Mouse (Mus musculus) heart, postnatal 0 days (tissue): ENCODE results near the gene Zfp362. TPM values are rescaled to one million over a fixed set of nuclear protein-coding genes. Genes with fewer than 3 reads are reported as not detected.
A peak's percentile ranks its signal among the peaks of the same experiment; 100 is the strongest.

ENCODE experiments used
- ATAC-seq: fragments of 200-750 bp; cut with Nextera tagmentation; 2 replicates; pipeline ENCODE4 v1.8.0; 2017; ENCODE audit warnings: low read depth, moderate number of reproducible peaks, moderate library complexity; ENCODE audit not compliant: insufficient read depth
- DNase-seq: peaks from one replicate; pipeline ENCODE4 v3.0.0-alpha.2; 2016; ENCODE audit warnings: low spot score
- H3K27ac ChIP-seq: fragments of 300-500 bp; sonication (generic); 2 replicates; pipeline ENCODE4 v1.5.1; 2014; ENCODE audit warnings: low read depth, mild to moderate bottlenecking
- H3K27me3 ChIP-seq: fragments of 300-500 bp; sonication (generic); 2 replicates; pipeline ENCODE4 v1.6.1; 2014; ENCODE audit warnings: low read length, mixed read lengths; ENCODE audit not compliant: control insufficient read depth, insufficient read depth
- H3K36me3 ChIP-seq: fragments of 300-500 bp; sonication (generic); replicated peaks from 2 replicates; pipeline ENCODE4 v1.6.1; 2014; ENCODE audit warnings: low read length, mixed read lengths; ENCODE audit not compliant: control insufficient read depth, insufficient read depth
- H3K4me1 ChIP-seq: fragments of 300-500 bp; sonication (generic); 2 replicates; pipeline ENCODE4 v1.6.1; 2014; ENCODE audit warnings: antibody characterized with exemption; ENCODE audit not compliant: control insufficient read depth, insufficient read depth
- H3K4me2 ChIP-seq: fragments of 300-500 bp; sonication (generic); 2 replicates; pipeline ENCODE4 v1.6.1; 2014; ENCODE audit warnings: low read depth, mild to moderate bottlenecking, low read length, moderate library complexity
- H3K4me3 ChIP-seq: fragments of 300-500 bp; sonication (generic); 2 replicates; pipeline ENCODE4 v1.5.1; 2014; ENCODE audit warnings: low read depth, low read length
- H3K9ac ChIP-seq: fragments of 300-500 bp; sonication (generic); replicated peaks from 2 replicates; pipeline ENCODE4 v1.6.1; 2014; ENCODE audit warnings: low read depth, low read length, mixed read lengths
- H3K9me3 ChIP-seq: fragments of 300-500 bp; sonication (generic); replicated peaks from 2 replicates; pipeline ENCODE4 v1.6.1; 2016; ENCODE audit warnings: low read length; ENCODE audit not compliant: control insufficient read depth
- CTCF ChIP-seq: IDR thresholded peaks from 2 replicates; pipeline ENCODE4 v1.5.1; 2016; ENCODE audit warnings: antibody characterized with exemption, control low read depth, low read depth
- EP300 ChIP-seq: IDR thresholded peaks from 2 replicates; pipeline ENCODE4 v1.6.1; 2016; ENCODE audit warnings: antibody characterized with exemption, low read depth
- WGBS: fragments of 180-500 bp; shearing (Covaris S2); extraction: QIAGEN DNeasy Blood & Tissue Kit; methylation state at CpG from one replicate; pipeline ENCODE4 v1.1.7; 2014; 5-methylcytosine and 5-hydroxymethylcytosine counted together
- polyA plus RNA-seq: library from polyadenylated mRNA; unstranded; fragments of >200 nt; fragmentation: Nextera tagmentation; extraction: Ambion mirVana; gene quantifications from 2 replicates; pipeline ENCODE4 v1.2.1, GENCODE M21; 2015
- total RNA-seq: library from RNA; depleted of rRNA; stranded (reverse); fragments of >200 nt; gene quantifications from 2 replicates; pipeline ENCODE4 v1.2.3, GENCODE M21; 2014; ENCODE audit warnings: low replicate concordance

Zfp362 gene
- total and polyA plus RNA-seq, 2 experiments from 2014 or later, result 10.8 to 11.6 TPM

DNA sequence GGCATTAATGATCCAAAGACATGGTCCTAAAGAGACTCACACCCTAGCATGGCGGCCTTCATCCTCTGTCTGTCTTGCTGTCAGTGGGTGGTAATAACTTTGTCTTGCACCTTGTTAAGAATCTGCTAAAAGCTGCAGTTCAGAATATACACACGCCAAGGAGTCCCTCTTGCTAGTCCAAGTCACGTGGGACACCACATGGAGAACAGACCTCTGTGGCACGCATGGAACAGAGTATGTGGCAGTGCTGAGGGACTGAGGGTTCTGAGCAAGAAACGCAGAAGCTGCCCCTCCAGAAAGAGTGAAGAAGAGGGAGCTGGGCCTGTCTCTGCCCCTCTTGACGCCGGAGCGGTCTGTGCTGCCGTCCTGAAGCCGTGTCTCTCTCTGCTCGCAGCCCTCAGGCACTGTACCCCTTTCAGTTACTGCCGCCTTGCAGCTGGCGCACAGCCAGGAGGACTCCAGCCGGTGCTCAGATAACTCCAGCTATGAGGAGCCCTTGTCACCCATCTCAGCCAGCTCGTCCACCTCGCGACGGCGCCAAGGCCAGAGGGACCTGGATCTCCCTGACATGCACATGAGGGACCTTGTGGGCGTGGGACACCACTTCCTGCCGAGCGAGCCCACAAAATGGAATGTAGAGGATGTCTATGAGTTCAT, 58.1 kb downstream of the Zfp362 start:
- TF ChIP-seq CTCF (no peak), EP300 (no peak)
- H3K4me3 ChIP-seq, result no peak overlapping the region
- H3K4me2 ChIP-seq, result no peak overlapping the region
- no peak overlapping the region for H3K27ac ChIP-seq
- ATAC-seq (0 out of 2 replicates have a peak, but pooled peaks have one; percentile 45), DNase-seq (no peak)
- no peaks in the 10 kb centered on the region for H3K9me3 ChIP-seq
- no peaks in the 10 kb centered on the region for H3K27me3 ChIP-seq
- H3K36me3 ChIP-seq, result peaks cover 97% of the 10 kb centered on the region
- H3K9ac ChIP-seq, result no peak overlapping the region
- no peaks in the 10 kb centered on the region for H3K4me1 ChIP-seq
- WGBS, result 42% methylated on average over 22 of the region's 22 CpGs

DNA sequence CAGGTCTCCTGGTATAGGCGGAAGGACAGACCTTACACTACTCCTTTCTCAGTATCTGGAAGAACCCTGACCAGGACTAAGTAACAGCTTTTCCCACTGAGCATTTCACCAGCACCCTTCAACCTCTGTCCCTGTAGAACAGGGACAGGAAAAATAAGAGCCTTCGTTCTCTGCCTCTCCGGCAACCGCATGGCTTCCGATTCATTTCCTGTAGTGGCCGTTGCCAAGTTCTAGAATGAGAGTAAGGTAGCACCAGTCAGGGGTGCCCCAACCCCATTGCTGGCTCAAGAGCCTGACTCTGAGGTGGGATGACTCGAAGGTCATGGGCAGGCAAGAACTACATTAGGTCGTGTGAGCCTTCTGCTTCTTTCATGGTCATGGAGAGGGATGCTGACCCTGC, 60.7 kb downstream of the Zfp362 start:
- no peak overlapping the region for H3K4me3 ChIP-seq
- H3K27ac ChIP-seq, result no peak overlapping the region
- no peaks in the 10 kb centered on the region for H3K9me3 ChIP-seq
- H3K4me1 ChIP-seq, result no peaks in the 10 kb centered on the region
- H3K27me3 ChIP-seq, result no peaks in the 10 kb centered on the region
- TF ChIP-seq EP300, result no peak
- TF ChIP-seq CTCF, result no peak
- H3K9ac ChIP-seq, result no peak overlapping the region
- no peak overlapping the region for H3K4me2 ChIP-seq
- DNase-seq (no peak), ATAC-seq (no peak)
- WGBS, result 77% methylated on average over 8 of the region's 8 CpGs
- H3K36me3 ChIP-seq, result peaks cover 71% of the 10 kb centered on the region

DNA sequence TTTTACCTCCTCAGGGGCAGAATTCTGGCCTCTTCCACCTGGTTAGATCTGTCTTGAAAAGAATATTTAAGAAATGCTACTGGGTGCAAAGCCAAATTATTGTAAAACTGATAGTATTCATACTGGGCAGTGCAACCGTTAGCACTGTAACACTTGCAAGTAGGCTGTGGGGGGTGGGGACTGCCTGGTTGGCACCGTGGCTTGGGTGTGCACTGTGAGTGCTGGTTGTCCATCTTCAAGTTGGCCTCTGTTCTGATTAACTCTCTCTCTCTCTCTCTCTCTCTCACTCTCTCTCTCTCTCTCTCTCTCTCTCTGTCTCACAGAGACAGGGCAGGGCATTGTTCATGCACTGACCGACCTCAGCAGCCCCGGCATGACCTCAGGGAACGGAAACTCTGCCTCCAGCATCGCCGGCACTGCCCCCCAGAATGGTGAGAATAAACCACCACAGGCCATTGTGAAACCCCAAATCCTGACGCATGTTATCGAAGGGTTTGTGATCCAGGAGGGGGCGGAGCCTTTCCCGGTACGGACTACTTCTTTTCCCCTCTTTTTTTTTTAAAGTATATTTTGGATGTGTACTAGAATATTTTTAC, 62.7 kb downstream of the Zfp362 start:
- TF ChIP-seq CTCF (no peak), EP300 (no peak)
- Histone ChIP-seq H3K4me1 (peaks cover 3% of the 10 kb centered on the region), H3K9me3 (no peaks in the 10 kb centered on the region), H3K9ac (no peak overlapping the region), H3K36me3 (peaks cover 51% of the 10 kb centered on the region), H3K4me2 (no peak overlapping the region), H3K27ac (no peak overlapping the region), H3K4me3 (no peak overlapping the region), H3K27me3 (no peaks in the 10 kb centered on the region)
- ATAC-seq (no peak), DNase-seq (no peak)
- WGBS, result 71% methylated on average over 12 of the region's 12 CpGs

DNA sequence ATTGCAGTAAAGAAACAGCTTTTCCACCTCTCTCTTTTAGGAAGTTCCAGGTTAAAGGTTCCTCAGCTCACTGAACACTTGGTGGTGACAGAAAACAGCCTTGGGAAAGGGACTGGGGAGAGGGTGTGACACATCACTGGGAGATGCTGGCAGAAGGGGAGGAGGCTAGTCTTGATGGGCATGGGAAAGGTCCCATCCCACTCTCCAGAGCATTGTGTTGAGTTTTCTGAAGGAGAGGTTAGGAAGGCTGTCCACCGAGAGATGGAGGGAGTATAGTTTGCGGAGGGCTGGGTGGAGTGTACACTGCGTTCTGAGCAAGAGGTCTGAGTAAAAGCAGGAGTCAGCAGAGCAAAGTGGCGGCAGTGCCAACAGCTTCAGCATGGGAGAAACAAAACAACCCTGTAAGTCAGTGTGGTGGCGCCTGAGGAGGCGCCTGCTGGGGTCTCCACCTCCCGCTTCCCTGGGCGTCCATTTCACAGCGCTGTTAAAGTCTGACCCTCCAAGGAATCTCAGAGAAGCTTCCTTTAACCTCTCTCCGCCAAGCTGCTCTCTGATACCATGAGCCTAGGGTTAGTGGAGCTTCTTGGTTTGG, 63.4 kb downstream of the Zfp362 start:
- WGBS, result 60% methylated on average over 10 of the region's 10 CpGs
- H3K9me3 ChIP-seq, result no peaks in the 10 kb centered on the region
- H3K4me3 ChIP-seq, result no peak overlapping the region
- H3K36me3 ChIP-seq, result peaks cover 45% of the 10 kb centered on the region
- no peak overlapping the region for H3K27ac ChIP-seq
- H3K4me1 ChIP-seq, result peaks cover 4% of the 10 kb centered on the region
- no peaks in the 10 kb centered on the region for H3K27me3 ChIP-seq
- H3K4me2 ChIP-seq, result no peak overlapping the region
- no peak overlapping the region for H3K9ac ChIP-seq
- DNase-seq (no peak), ATAC-seq (peak; percentile 40)
- TF ChIP-seq CTCF (no peak), EP300 (no peak)

DNA sequence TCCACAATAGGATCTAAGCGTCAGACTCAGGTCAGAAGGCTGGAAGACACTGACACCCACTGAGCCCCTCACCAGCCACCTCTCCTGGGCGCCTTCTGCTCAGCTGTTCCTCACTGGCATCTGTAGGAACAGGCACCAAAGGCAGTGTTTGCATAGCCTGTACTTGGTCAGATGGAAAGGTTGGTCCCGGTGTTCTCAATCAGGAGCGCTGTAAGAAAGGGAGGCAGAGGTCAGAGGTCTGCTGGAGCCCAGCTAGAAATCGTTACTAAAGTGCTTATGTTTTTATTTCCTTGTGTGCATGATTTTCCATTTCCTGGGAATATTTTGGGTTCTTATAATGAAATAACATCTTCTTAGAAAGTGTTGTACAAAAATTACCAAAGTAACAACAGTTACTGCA, 63.9 kb downstream of the Zfp362 start:
- TF ChIP-seq CTCF, result no peak
- no peak for TF ChIP-seq EP300
- Histone ChIP-seq H3K27ac (no peak overlapping the region), H3K4me3 (no peak overlapping the region), H3K9me3 (no peaks in the 10 kb centered on the region), H3K27me3 (no peaks in the 10 kb centered on the region), H3K36me3 (peaks cover 39% of the 10 kb centered on the region), H3K9ac (no peak overlapping the region), H3K4me1 (peaks cover 10% of the 10 kb centered on the region), H3K4me2 (no peak overlapping the region)
- no peak for ATAC-seq
- WGBS, result 73% methylated on average over 5 of the region's 5 CpGs
- no peak for DNase-seq
